Mouse (Mus musculus): ENCODE results near the gene Frmd6. TPM values are rescaled to one million over a fixed set of nuclear protein-coding genes. Genes with fewer than 3 reads are reported as not detected.

Gene Frmd6
- polyA plus RNA-seq, 1 experiment: 3.4 TPM

GRCm38 (mm10) chr12:70833050-70833449 lies 7.7 kb downstream of the Frmd6 start:
- Histone ChIP-seq H3K4me1 (ENCODE audit: control insufficient read depth, insufficient read depth, insufficient read length, low read length) (no peaks in the 10 kb centered on the region), H3K27ac (ENCODE audit: insufficient read depth, low read depth, low read length) (no peak overlapping the region), H3K27me3 (ENCODE audit: control insufficient read depth, insufficient read depth, low read length) (no peaks in the 10 kb centered on the region), H3K4me3 (ENCODE audit: low read depth, low read length) (no peak overlapping the region), H3K36me3 (ENCODE audit: control insufficient read depth, insufficient read depth, low read length) (no peaks in the 10 kb centered on the region)
- WGBS: 95% methylated on average over 3 of the region's 3 CpGs
- no peak for TF ChIP-seq POLR2A (IDR thresholded peaks at IDR 0.05; ENCODE audit: low read depth, low read length)
- no peak for TF ChIP-seq CTCF (IDR thresholded peaks at IDR 0.05; ENCODE audit: extremely low read depth, insufficient read length, insufficient replicate concordance, low read depth, low read length)

GRCm38 (mm10) chr12:70834043-70834442 lies 8.7 kb downstream of the Frmd6 start:
- Histone ChIP-seq H3K4me3 (ENCODE audit: low read depth, low read length) (no peak overlapping the region), H3K4me1 (ENCODE audit: control insufficient read depth, insufficient read depth, insufficient read length, low read length) (no peaks in the 10 kb centered on the region), H3K27me3 (ENCODE audit: control insufficient read depth, insufficient read depth, low read length) (no peaks in the 10 kb centered on the region), H3K27ac (ENCODE audit: insufficient read depth, low read depth, low read length) (no peak overlapping the region), H3K36me3 (ENCODE audit: control insufficient read depth, insufficient read depth, low read length) (no peaks in the 10 kb centered on the region)
- TF ChIP-seq CTCF (IDR thresholded peaks at IDR 0.05; ENCODE audit: extremely low read depth, insufficient read length, insufficient replicate concordance, low read depth, low read length) (no peak), POLR2A (IDR thresholded peaks at IDR 0.05; ENCODE audit: low read depth, low read length) (no peak)
- 58% methylated on average over 4 of the region's 4 CpGs for WGBS

GRCm38 (mm10) chr12:70835004-70835403 lies 9.7 kb downstream of the Frmd6 start:
- TF ChIP-seq POLR2A (IDR thresholded peaks at IDR 0.05; ENCODE audit: low read depth, low read length) (no peak), CTCF (IDR thresholded peaks at IDR 0.05; ENCODE audit: extremely low read depth, insufficient read length, insufficient replicate concordance, low read depth, low read length) (no peak)
- WGBS: 66% methylated on average over 5 of the region's 5 CpGs
- Histone ChIP-seq H3K4me1 (ENCODE audit: control insufficient read depth, insufficient read depth, insufficient read length, low read length) (no peaks in the 10 kb centered on the region), H3K4me3 (ENCODE audit: low read depth, low read length) (no peak overlapping the region), H3K27ac (ENCODE audit: insufficient read depth, low read depth, low read length) (no peak overlapping the region), H3K36me3 (ENCODE audit: control insufficient read depth, insufficient read depth, low read length) (no peaks in the 10 kb centered on the region), H3K27me3 (ENCODE audit: control insufficient read depth, insufficient read depth, low read length) (no peaks in the 10 kb centered on the region)

- TF ChIP-seq POLR2A (IDR thresholded peaks at IDR 0.05; ENCODE audit: low read depth, low read length): no peak
- TF ChIP-seq CTCF (IDR thresholded peaks at IDR 0.05; ENCODE audit: extremely low read depth, insufficient read length, insufficient replicate concordance, low read depth, low read length): no peak
- WGBS: 76% methylated on average over 12 of the region's 12 CpGs
- H3K4me3 ChIP-seq (ENCODE audit: low read depth, low read length): no peak overlapping the region
- no peak overlapping the region for H3K27ac ChIP-seq (ENCODE audit: insufficient read depth, low read depth, low read length)
- H3K27me3 ChIP-seq (ENCODE audit: control insufficient read depth, insufficient read depth, low read length): no peaks in the 10 kb centered on the region
- H3K4me1 ChIP-seq (ENCODE audit: control insufficient read depth, insufficient read depth, insufficient read length, low read length): no peaks in the 10 kb centered on the region
- no peaks in the 10 kb centered on the region for H3K36me3 ChIP-seq (ENCODE audit: control insufficient read depth, insufficient read depth, low read length)
Observed at GRCm38 (mm10) chr12:70837792-70838321, 12.5 kb downstream of the Frmd6 start.

- H3K27ac ChIP-seq (ENCODE audit: insufficient read depth, low read depth, low read length): no peak overlapping the region
- H3K27me3 ChIP-seq (ENCODE audit: control insufficient read depth, insufficient read depth, low read length): no peaks in the 10 kb centered on the region
- WGBS: 75% methylated on average over 2 of the region's 2 CpGs
- H3K4me1 ChIP-seq (ENCODE audit: control insufficient read depth, insufficient read depth, insufficient read length, low read length): no peaks in the 10 kb centered on the region
- H3K4me3 ChIP-seq (ENCODE audit: low read depth, low read length): no peak overlapping the region
- no peak for TF ChIP-seq POLR2A (IDR thresholded peaks at IDR 0.05; ENCODE audit: low read depth, low read length)
- no peak for TF ChIP-seq CTCF (IDR thresholded peaks at IDR 0.05; ENCODE audit: extremely low read depth, insufficient read length, insufficient replicate concordance, low read depth, low read length)
- H3K36me3 ChIP-seq (ENCODE audit: control insufficient read depth, insufficient read depth, low read length): no peaks in the 10 kb centered on the region
Observed at GRCm38 (mm10) chr12:70845371-70845770, 20.1 kb downstream of the Frmd6 start.

GRCm38 (mm10) chr12:70849024-70849423 lies 23.7 kb downstream of the Frmd6 start:
- Histone ChIP-seq H3K27ac (ENCODE audit: insufficient read depth, low read depth, low read length) (no peak overlapping the region), H3K27me3 (ENCODE audit: control insufficient read depth, insufficient read depth, low read length) (no peaks in the 10 kb centered on the region), H3K36me3 (ENCODE audit: control insufficient read depth, insufficient read depth, low read length) (no peaks in the 10 kb centered on the region), H3K4me3 (ENCODE audit: low read depth, low read length) (no peak overlapping the region), H3K4me1 (ENCODE audit: control insufficient read depth, insufficient read depth, insufficient read length, low read length) (0 out of 2 replicates have a peak, but pooled peaks cover 2% of the 10 kb centered on the region)
- TF ChIP-seq CTCF (IDR thresholded peaks at IDR 0.05; ENCODE audit: extremely low read depth, insufficient read length, insufficient replicate concordance, low read depth, low read length): no peak
- no peak for TF ChIP-seq POLR2A (IDR thresholded peaks at IDR 0.05; ENCODE audit: low read depth, low read length)
- 95% methylated on average over 9 of the region's 9 CpGs for WGBS

- Histone ChIP-seq H3K4me3 (ENCODE audit: low read depth, low read length) (no peak overlapping the region), H3K4me1 (ENCODE audit: control insufficient read depth, insufficient read depth, insufficient read length, low read length) (0 out of 2 replicates have a peak, but pooled peaks cover 2% of the 10 kb centered on the region), H3K27ac (ENCODE audit: insufficient read depth, low read depth, low read length) (no peak overlapping the region), H3K27me3 (ENCODE audit: control insufficient read depth, insufficient read depth, low read length) (no peaks in the 10 kb centered on the region), H3K36me3 (ENCODE audit: control insufficient read depth, insufficient read depth, low read length) (no peaks in the 10 kb centered on the region)
- 79% methylated on average over 11 of the region's 11 CpGs for WGBS
- TF ChIP-seq POLR2A (IDR thresholded peaks at IDR 0.05; ENCODE audit: low read depth, low read length) (no peak), CTCF (IDR thresholded peaks at IDR 0.05; ENCODE audit: extremely low read depth, insufficient read length, insufficient replicate concordance, low read depth, low read length) (no peak)
Observed at GRCm38 (mm10) chr12:70849517-70850291, 24.4 kb downstream of the Frmd6 start.
